Mouse (Mus musculus) bone marrow macrophage, adult 2 months (primary cell): ENCODE measurements around the gene Dnajc13.

Experiments used
- CTCF ChIP-seq: IDR thresholded peaks from 2 replicates; pipeline ENCODE4 v1.5.1; 2012; ENCODE audit warnings: low read depth, mild to moderate bottlenecking, low read length, moderate library complexity
- POLR2A ChIP-seq: IDR thresholded peaks from 2 replicates; pipeline ENCODE4 v1.6.1; 2012; ENCODE audit warnings: mild to moderate bottlenecking, low read depth, low read length, borderline replicate concordance

GRCm38 (mm10) chr9:104128110-104128509, 134.6 kb downstream of the Dnajc13 start:
- TF ChIP-seq POLR2A (no peak), CTCF (no peak)
